Mouse (Mus musculus) right cerebral cortex, adult 18-20 months (tissue): ENCODE measurements around the gene Galntl6.
"Not testable (repeated sequence)": the region's sequence is repeated elsewhere in the genome, so short reads cannot be mapped to it uniquely, and the experiment has no call there.

Experiments
- DNase-seq: peaks from one replicate; pipeline ENCODE4 v3.0.0; 2022; ENCODE audit warnings: mixed read lengths

Galntl6 gene

GRCm38 (mm10) chr8:57837384-57837783 lies 1075.1 kb downstream of the Galntl6 start:
- no peak for DNase-seq

- DNase-seq: no peak
These were observed 1075.5 kb downstream of the Galntl6 start for GRCm38 (mm10) chr8:57836981-57837380.

- no peak for DNase-seq
These were observed 1076.1 kb downstream of the Galntl6 start for GRCm38 (mm10) chr8:57836201-57836883.

- no peak for DNase-seq
These were observed 1089.3 kb downstream of the Galntl6 start for GRCm38 (mm10) chr8:57823151-57823550.

GRCm38 (mm10) chr8:57816034-57816433 lies 1096.4 kb downstream of the Galntl6 start:
- DNase-seq: no peak

GRCm38 (mm10) chr8:57807060-57807459 lies 1105.4 kb downstream of the Galntl6 start:
- DNase-seq: no peak

- no peak for DNase-seq
These were observed 1107.3 kb downstream of the Galntl6 start for GRCm38 (mm10) chr8:57805094-57805493.

GRCm38 (mm10) chr8:57803821-57804220 lies 1108.6 kb downstream of the Galntl6 start:
- no peak for DNase-seq

GRCm38 (mm10) chr8:57801197-57801596 lies 1111.2 kb downstream of the Galntl6 start:
- DNase-seq: no peak

GRCm38 (mm10) chr8:57800327-57800726 lies 1112.1 kb downstream of the Galntl6 start:
- DNase-seq: peak; percentile 79

GRCm38 (mm10) chr8:57799797-57800204 lies 1112.6 kb downstream of the Galntl6 start:
- peak; percentile 69 for DNase-seq

- no peak for DNase-seq
These were observed 1119.0 kb downstream of the Galntl6 start for GRCm38 (mm10) chr8:57793455-57793854.

- DNase-seq: no peak
These were observed 1120.2 kb downstream of the Galntl6 start for GRCm38 (mm10) chr8:57792246-57792645.

GRCm38 (mm10) chr8:57791309-57791721 lies 1121.1 kb downstream of the Galntl6 start:
- peak; percentile 30 for DNase-seq

GRCm38 (mm10) chr8:57779551-57779950 lies 1132.9 kb downstream of the Galntl6 start:
- DNase-seq: no peak

GRCm38 (mm10) chr8:57777988-57778721 lies 1134.3 kb downstream of the Galntl6 start:
- no peak for DNase-seq

GRCm38 (mm10) chr8:57776723-57777122 lies 1135.7 kb downstream of the Galntl6 start:
- DNase-seq: no peak

GRCm38 (mm10) chr8:57772732-57773265 lies 1139.6 kb downstream of the Galntl6 start:
- DNase-seq: peak; percentile 37

GRCm38 (mm10) chr8:57767541-57767940 lies 1144.9 kb downstream of the Galntl6 start:
- DNase-seq: no peak

GRCm38 (mm10) chr8:57766471-57767065 lies 1145.9 kb downstream of the Galntl6 start:
- no peak for DNase-seq

- DNase-seq: no peak
These were observed 1146.6 kb downstream of the Galntl6 start for GRCm38 (mm10) chr8:57765726-57766351.

GRCm38 (mm10) chr8:57765192-57765591 lies 1147.2 kb downstream of the Galntl6 start:
- no peak for DNase-seq

GRCm38 (mm10) chr8:57762622-57763021 lies 1149.8 kb downstream of the Galntl6 start:
- not testable (repeated sequence) for DNase-seq
